Mouse (Mus musculus): ENCODE results near the gene Tmem9b. TPM values are rescaled to one million over a fixed set of nuclear protein-coding genes. Genes with fewer than 3 reads are reported as not detected.

Tmem9b gene
- polyA plus RNA-seq, 1 experiment from 2014 or later, result 65.2 TPM

GRCm38 (mm10) chr7:109768699-109769383 lies 16.2 kb upstream of the Tmem9b start:
- no peaks in the 10 kb centered on the region for H3K36me3 ChIP-seq
- no peak overlapping the region for H3K4me2 ChIP-seq (replicated peaks)
- no peaks in the 10 kb centered on the region for H3K9me3 ChIP-seq
- no peak for ATAC-seq
- 55% methylated on average over 2 of the region's 2 CpGs for WGBS
- H3K27ac ChIP-seq, result no peak overlapping the region
- H3K4me1 ChIP-seq (replicated peaks), result no peaks in the 10 kb centered on the region
- H3K4me3 ChIP-seq (replicated peaks), result no peak overlapping the region
- H3K9ac ChIP-seq, result no peak overlapping the region
- no peaks in the 10 kb centered on the region for H3K27me3 ChIP-seq (replicated peaks)

- no peaks in the 10 kb centered on the region for H3K4me1 ChIP-seq (replicated peaks)
- 83% methylated on average over 7 of the region's 7 CpGs for WGBS
- no peak overlapping the region for H3K4me3 ChIP-seq (replicated peaks)
- no peaks in the 10 kb centered on the region for H3K36me3 ChIP-seq
- H3K27me3 ChIP-seq (replicated peaks), result no peaks in the 10 kb centered on the region
- H3K27ac ChIP-seq, result no peak overlapping the region
- no peak overlapping the region for H3K4me2 ChIP-seq (replicated peaks)
- H3K9ac ChIP-seq, result no peak overlapping the region
- H3K9me3 ChIP-seq, result no peaks in the 10 kb centered on the region
- no peak for ATAC-seq
These were observed 15.1 kb upstream of the Tmem9b start for GRCm38 (mm10) chr7:109767575-109768350.

GRCm38 (mm10) chr7:109764009-109764408 lies 11.3 kb upstream of the Tmem9b start:
- Histone ChIP-seq H3K36me3 (no peaks in the 10 kb centered on the region), H3K9me3 (no peaks in the 10 kb centered on the region), H3K4me3 (replicated peaks) (no peak overlapping the region), H3K4me2 (replicated peaks) (no peak overlapping the region), H3K27me3 (replicated peaks) (no peaks in the 10 kb centered on the region), H3K9ac (no peak overlapping the region), H3K27ac (no peak overlapping the region), H3K4me1 (replicated peaks) (no peaks in the 10 kb centered on the region)
- ATAC-seq, result no peak
- 71% methylated on average over 2 of the region's 2 CpGs for WGBS

- no peak overlapping the region for H3K9ac ChIP-seq
- H3K27ac ChIP-seq, result no peak overlapping the region
- H3K36me3 ChIP-seq, result no peaks in the 10 kb centered on the region
- no peaks in the 10 kb centered on the region for H3K27me3 ChIP-seq (replicated peaks)
- H3K4me1 ChIP-seq (replicated peaks), result 0 out of 2 replicates have a peak, but pooled peaks cover 9% of the 10 kb centered on the region
- no peak overlapping the region for H3K4me3 ChIP-seq (replicated peaks)
- no peak for ATAC-seq
- H3K4me2 ChIP-seq (replicated peaks), result no peak overlapping the region
- H3K9me3 ChIP-seq, result no peaks in the 10 kb centered on the region
- 87% methylated on average over 3 of the region's 3 CpGs for WGBS
These were observed 3.6 kb upstream of the Tmem9b start for GRCm38 (mm10) chr7:109756291-109756690.

GRCm38 (mm10) chr7:109754034-109754433 lies 1.4 kb upstream of the Tmem9b start:
- Histone ChIP-seq H3K4me2 (replicated peaks) (no peak overlapping the region), H3K9ac (no peak overlapping the region), H3K36me3 (no peaks in the 10 kb centered on the region), H3K4me1 (replicated peaks) (0 out of 2 replicates have a peak, but pooled peaks cover 10% of the 10 kb centered on the region), H3K27ac (no peak overlapping the region), H3K27me3 (replicated peaks) (no peaks in the 10 kb centered on the region), H3K4me3 (replicated peaks) (no peak overlapping the region), H3K9me3 (no peaks in the 10 kb centered on the region)
- 91% methylated on average over 8 of the region's 8 CpGs for WGBS
- ATAC-seq, result no peak

- H3K27me3 ChIP-seq (replicated peaks), result no peaks in the 10 kb centered on the region
- H3K4me3 ChIP-seq (replicated peaks), result peak overlapping the region; percentile 92
- no peaks in the 10 kb centered on the region for H3K9me3 ChIP-seq
- 0 out of 2 replicates have a peak, but pooled peaks cover 10% of the 10 kb centered on the region for H3K4me1 ChIP-seq (replicated peaks)
- H3K9ac ChIP-seq, result peak overlapping the region; percentile 96
- peak overlapping the region; percentile 88 for H3K27ac ChIP-seq
- WGBS, result 4% methylated on average over 13 of the region's 13 CpGs
- H3K36me3 ChIP-seq, result no peaks in the 10 kb centered on the region
- no peak for ATAC-seq
- H3K4me2 ChIP-seq (replicated peaks), result peak overlapping the region; percentile 78
These were observed 1.2 kb downstream of the Tmem9b start for GRCm38 (mm10) chr7:109751427-109752007.

- H3K9ac ChIP-seq, result no peak overlapping the region
- 50% methylated on average over 1 of the region's 1 CpGs for WGBS
These were observed 4.9 kb downstream of the Tmem9b start for GRCm38 (mm10) chr7:109747747-109748146.

GRCm38 (mm10) chr7:109741703-109742102 lies 11.0 kb downstream of the Tmem9b start:
- no peak overlapping the region for H3K9ac ChIP-seq
- no peaks in the 10 kb centered on the region for H3K27me3 ChIP-seq (replicated peaks)
- H3K4me3 ChIP-seq (replicated peaks), result no peak overlapping the region
- ATAC-seq, result no peak
- no peaks in the 10 kb centered on the region; the same call in 1 of the 2 replicates for H3K9me3 ChIP-seq
- WGBS, result 83% methylated on average over 4 of the region's 4 CpGs
- no peak overlapping the region for H3K27ac ChIP-seq
- H3K4me2 ChIP-seq (replicated peaks), result no peak overlapping the region
- H3K36me3 ChIP-seq, result peaks cover 10% of the 10 kb centered on the region; the same call in 1 of the 2 replicates
- no peaks in the 10 kb centered on the region for H3K4me1 ChIP-seq (replicated peaks)

More at GRCm38 (mm10) chr7:109747747-109748146, 4.9 kb downstream of the Tmem9b start:
- H3K4me2 ChIP-seq (replicated peaks), result no peak overlapping the region
- H3K9me3 ChIP-seq, result no peaks in the 10 kb centered on the region; the same call in 1 of the 2 replicates
- H3K4me3 ChIP-seq (replicated peaks), result no peak overlapping the region
- ATAC-seq, result no peak
- 0 out of 2 replicates have a peak, but pooled peaks cover 5% of the 10 kb centered on the region for H3K4me1 ChIP-seq (replicated peaks)
- no peak overlapping the region for H3K27ac ChIP-seq
- H3K36me3 ChIP-seq, result peaks cover 10% of the 10 kb centered on the region; the same call in 1 of the 2 replicates
- no peaks in the 10 kb centered on the region for H3K27me3 ChIP-seq (replicated peaks)

GRCm38 (mm10) chr7:109741060-109741459 lies 11.6 kb downstream of the Tmem9b start:
- H3K27me3 ChIP-seq (replicated peaks), result no peaks in the 10 kb centered on the region
- WGBS, result 81% methylated on average over 1 of the region's 1 CpGs
- H3K36me3 ChIP-seq, result peaks cover 12% of the 10 kb centered on the region; the same call in 1 of the 2 replicates
- no peak overlapping the region for H3K4me3 ChIP-seq (replicated peaks)
- H3K4me2 ChIP-seq (replicated peaks), result no peak overlapping the region
- H3K4me1 ChIP-seq (replicated peaks), result no peaks in the 10 kb centered on the region
- H3K9me3 ChIP-seq, result no peaks in the 10 kb centered on the region; the same call in 1 of the 2 replicates
- ATAC-seq, result no peak
- H3K9ac ChIP-seq, result no peak overlapping the region
- no peak overlapping the region for H3K27ac ChIP-seq

- Histone ChIP-seq H3K36me3 (0 out of 2 replicates have a peak, but pooled peaks cover 10% of the 10 kb centered on the region), H3K9me3 (no peaks in the 10 kb centered on the region; the same call in 1 of the 2 replicates), H3K4me2 (replicated peaks) (no peak overlapping the region), H3K9ac (no peak overlapping the region), H3K4me3 (replicated peaks) (no peak overlapping the region), H3K27me3 (replicated peaks) (no peaks in the 10 kb centered on the region), H3K27ac (no peak overlapping the region), H3K4me1 (replicated peaks) (no peaks in the 10 kb centered on the region)
- ATAC-seq, result peak; percentile 82
- WGBS, result 48% methylated on average over 5 of the region's 5 CpGs
These were observed 12.8 kb downstream of the Tmem9b start for GRCm38 (mm10) chr7:109739822-109740370.

GRCm38 (mm10) chr7:109734806-109735205 lies 17.9 kb downstream of the Tmem9b start:
- no peak overlapping the region for H3K4me2 ChIP-seq (replicated peaks)
- no peak overlapping the region for H3K9ac ChIP-seq
- WGBS, result 68% methylated on average over 4 of the region's 4 CpGs
- no peak for ATAC-seq
- H3K36me3 ChIP-seq, result 0 out of 2 replicates have a peak, but pooled peaks cover 3% of the 10 kb centered on the region
- no peak overlapping the region for H3K4me3 ChIP-seq (replicated peaks)
- H3K27me3 ChIP-seq (replicated peaks), result no peaks in the 10 kb centered on the region
- H3K27ac ChIP-seq, result no peak overlapping the region
- H3K4me1 ChIP-seq (replicated peaks), result no peaks in the 10 kb centered on the region
- no peaks in the 10 kb centered on the region for H3K9me3 ChIP-seq

- Histone ChIP-seq H3K36me3 (0 out of 2 replicates have a peak, but pooled peaks cover 3% of the 10 kb centered on the region), H3K4me1 (replicated peaks) (peaks cover 4% of the 10 kb centered on the region), H3K4me2 (replicated peaks) (no peak within 1 kb of the TSS), H3K9me3 (no peaks in the 10 kb centered on the region), H3K9ac (no peak within 1 kb of the TSS), H3K27ac (no peak within 1 kb of the TSS), H3K27me3 (replicated peaks) (no peaks in the 10 kb centered on the region), H3K4me3 (replicated peaks) (no peak within 1 kb of the TSS)
- WGBS, result 87% methylated on average over 5 of the region's 5 CpGs
- no peak for ATAC-seq
These were observed 21.0 kb downstream of the Tmem9b start, which contains the start of gene Ascl3 for GRCm38 (mm10) chr7:109731626-109732025. Gene Ascl3 (minus strand): TSS chr7:109731726.

Data from intestine, embryonic 15.5 days (tissue).